Mouse (Mus musculus) midbrain, embryonic 15.5 days (tissue): ENCODE data around the gene Dlgap1. TPM values are rescaled to one million over a fixed set of nuclear protein-coding genes. Genes with fewer than 3 reads are reported as not detected.

Experiments used
- ATAC-seq: fragments of 200-750 bp; cut with Nextera tagmentation; replicated peaks from 2 replicates; pipeline ENCODE4 v1.8.0; 2017; ENCODE audit warnings: moderate TSS enrichment
- H3K27ac ChIP-seq: fragments of 300-500 bp; sonication (generic); 2 replicates; pipeline ENCODE4 v1.5.1; 2015; ENCODE audit warnings: mild to moderate bottlenecking, inconsistent platforms
- H3K27me3 ChIP-seq: fragments of 300-500 bp; sonication (generic); replicated peaks from 2 replicates; pipeline ENCODE4 v1.6.1; 2015; ENCODE audit warnings: inconsistent platforms
- H3K36me3 ChIP-seq: fragments of 300-500 bp; sonication (generic); replicated peaks from 2 replicates; pipeline ENCODE4 v1.6.1; 2015; ENCODE audit warnings: inconsistent platforms
- H3K4me1 ChIP-seq: fragments of 300-500 bp; sonication (generic); 2 replicates; pipeline ENCODE4 v1.6.1; 2015; ENCODE audit warnings: inconsistent platforms
- H3K4me2 ChIP-seq: fragments of 300-500 bp; sonication (generic); 2 replicates; pipeline ENCODE4 v1.6.1; 2015; ENCODE audit warnings: inconsistent platforms, mild to moderate bottlenecking, moderate library complexity
- H3K4me3 ChIP-seq: fragments of 300-500 bp; sonication (generic); 2 replicates; pipeline ENCODE4 v1.5.1; 2015; ENCODE audit warnings: mild to moderate bottlenecking, inconsistent platforms
- H3K9ac ChIP-seq: fragments of 300-500 bp; sonication (generic); 2 replicates; pipeline ENCODE4 v1.6.1; 2015; ENCODE audit warnings: mild to moderate bottlenecking, inconsistent platforms
- H3K9me3 ChIP-seq: fragments of 300-500 bp; sonication (generic); 2 replicates; pipeline ENCODE4 v1.6.1; 2016; ENCODE audit warnings: inconsistent platforms
- WGBS: fragments of 180-500 bp; shearing (Covaris S2); methylation state at CpG from one replicate; pipeline ENCODE4 v1.1.7; 2015; ENCODE audit warnings: mixed read lengths; 5-methylcytosine and 5-hydroxymethylcytosine counted together
- polyA plus RNA-seq: library from polyadenylated mRNA; unstranded; fragments of >200 nt; fragmentation: Nextera tagmentation; extraction: Ambion mirVana; gene quantifications from 2 replicates; pipeline ENCODE4 v1.2.1, GENCODE M21; 2015

Gene Dlgap1
- polyA plus RNA-seq, 1 experiment from 2014 or later = 28.4 TPM

GRCm38 (mm10) chr17:70437229-70437628 is 468.4 kb downstream of the Dlgap1 start:
- 72% methylated on average over 5 of the region's 5 CpGs for WGBS
- Histone ChIP-seq H3K9me3 (no peaks in the 10 kb centered on the region), H3K9ac (no peak overlapping the region), H3K27ac (no peak overlapping the region), H3K4me3 (no peak overlapping the region), H3K4me2 (no peak overlapping the region), H3K27me3 (no peaks in the 10 kb centered on the region), H3K4me1 (no peaks in the 10 kb centered on the region), H3K36me3 (no peaks in the 10 kb centered on the region)
- no peak for ATAC-seq

GRCm38 (mm10) chr17:70442976-70443375 is 474.1 kb downstream of the Dlgap1 start:
- Histone ChIP-seq H3K27ac (no peak overlapping the region), H3K36me3 (no peaks in the 10 kb centered on the region), H3K4me2 (no peak overlapping the region), H3K9me3 (no peaks in the 10 kb centered on the region), H3K27me3 (no peaks in the 10 kb centered on the region), H3K9ac (no peak overlapping the region), H3K4me3 (no peak overlapping the region), H3K4me1 (no peaks in the 10 kb centered on the region)
- WGBS = 87% methylated on average over 14 of the region's 14 CpGs
- no peak for ATAC-seq

GRCm38 (mm10) chr17:70446451-70446850 is 477.6 kb downstream of the Dlgap1 start:
- no peak overlapping the region for H3K4me2 ChIP-seq
- no peak for ATAC-seq
- H3K27ac ChIP-seq = no peak overlapping the region
- H3K27me3 ChIP-seq = no peaks in the 10 kb centered on the region
- no peaks in the 10 kb centered on the region for H3K4me1 ChIP-seq
- no peaks in the 10 kb centered on the region for H3K36me3 ChIP-seq
- H3K9ac ChIP-seq = no peak overlapping the region
- H3K4me3 ChIP-seq = no peak overlapping the region
- no peaks in the 10 kb centered on the region for H3K9me3 ChIP-seq
- WGBS = 82% methylated on average over 8 of the region's 8 CpGs

DNA sequence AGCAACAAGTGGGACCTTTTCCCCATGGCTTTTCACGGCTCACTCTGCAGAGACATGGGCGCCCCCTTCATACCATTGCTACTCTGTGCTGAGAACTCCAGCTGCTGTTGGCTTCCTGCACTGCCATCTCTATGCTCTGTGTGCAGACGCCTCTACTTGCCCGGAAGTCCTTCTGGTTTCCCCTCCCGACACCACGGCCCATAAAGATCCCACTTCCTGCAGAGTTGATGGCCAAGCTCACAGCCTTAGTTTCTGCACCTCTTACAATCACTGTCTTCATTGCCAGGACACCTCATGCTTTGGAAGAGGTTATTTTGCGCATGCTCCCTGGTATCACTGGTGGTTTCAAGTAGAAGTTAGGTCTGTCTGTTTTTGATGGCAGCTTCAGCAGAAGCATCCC is 486.2 kb downstream of the Dlgap1 start:
- Histone ChIP-seq H3K36me3 (no peaks in the 10 kb centered on the region), H3K4me1 (no peaks in the 10 kb centered on the region), H3K9ac (no peak overlapping the region), H3K4me3 (no peak overlapping the region), H3K9me3 (no peaks in the 10 kb centered on the region), H3K4me2 (no peak overlapping the region), H3K27ac (no peak overlapping the region), H3K27me3 (no peaks in the 10 kb centered on the region)
- ATAC-seq = no peak
- 97% methylated on average over 7 of the region's 7 CpGs for WGBS

DNA sequence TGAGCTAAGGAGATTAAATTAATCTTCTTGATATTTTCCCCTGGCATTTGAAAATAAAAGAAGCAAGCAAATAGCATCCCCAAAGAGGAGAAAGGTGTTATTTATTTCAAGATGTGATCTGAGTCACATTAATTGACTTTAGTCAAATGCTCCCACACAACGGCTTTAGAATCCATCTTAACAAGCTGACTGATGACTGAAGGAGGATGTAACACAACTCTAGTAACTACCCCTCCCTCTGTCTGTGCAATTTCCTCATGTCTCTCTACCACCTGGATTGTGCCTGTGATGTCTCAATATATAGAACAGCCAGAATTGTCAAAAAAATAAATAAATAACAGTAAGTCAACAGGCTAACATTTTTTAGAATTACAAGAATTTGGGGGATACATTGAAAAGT is 488.2 kb downstream of the Dlgap1 start:
- no peaks in the 10 kb centered on the region for H3K27me3 ChIP-seq
- no peak overlapping the region for H3K27ac ChIP-seq
- no peak overlapping the region for H3K9ac ChIP-seq
- 58% methylated on average over 1 of the region's 1 CpGs for WGBS
- H3K4me2 ChIP-seq = no peak overlapping the region
- no peak for ATAC-seq
- H3K4me1 ChIP-seq = no peaks in the 10 kb centered on the region
- H3K4me3 ChIP-seq = no peak overlapping the region
- no peaks in the 10 kb centered on the region for H3K9me3 ChIP-seq
- H3K36me3 ChIP-seq = no peaks in the 10 kb centered on the region

GRCm38 (mm10) chr17:70462231-70462630 is 493.4 kb downstream of the Dlgap1 start:
- no peak for ATAC-seq
- Histone ChIP-seq H3K36me3 (no peaks in the 10 kb centered on the region), H3K9me3 (no peaks in the 10 kb centered on the region), H3K4me1 (no peaks in the 10 kb centered on the region), H3K9ac (no peak overlapping the region), H3K27me3 (no peaks in the 10 kb centered on the region), H3K4me2 (no peak overlapping the region), H3K4me3 (no peak overlapping the region), H3K27ac (no peak overlapping the region)
- WGBS = 82% methylated on average over 8 of the region's 8 CpGs

- Histone ChIP-seq H3K36me3 (no peaks in the 10 kb centered on the region), H3K9ac (no peak overlapping the region), H3K4me2 (no peak overlapping the region), H3K4me3 (no peak overlapping the region), H3K27me3 (no peaks in the 10 kb centered on the region), H3K9me3 (no peaks in the 10 kb centered on the region), H3K27ac (no peak overlapping the region), H3K4me1 (no peaks in the 10 kb centered on the region)
- no peak for ATAC-seq
- WGBS = 81% methylated on average over 8 of the region's 8 CpGs
Observed at GRCm38 (mm10) chr17:70462771-70463491, 494.1 kb downstream of the Dlgap1 start.

DNA sequence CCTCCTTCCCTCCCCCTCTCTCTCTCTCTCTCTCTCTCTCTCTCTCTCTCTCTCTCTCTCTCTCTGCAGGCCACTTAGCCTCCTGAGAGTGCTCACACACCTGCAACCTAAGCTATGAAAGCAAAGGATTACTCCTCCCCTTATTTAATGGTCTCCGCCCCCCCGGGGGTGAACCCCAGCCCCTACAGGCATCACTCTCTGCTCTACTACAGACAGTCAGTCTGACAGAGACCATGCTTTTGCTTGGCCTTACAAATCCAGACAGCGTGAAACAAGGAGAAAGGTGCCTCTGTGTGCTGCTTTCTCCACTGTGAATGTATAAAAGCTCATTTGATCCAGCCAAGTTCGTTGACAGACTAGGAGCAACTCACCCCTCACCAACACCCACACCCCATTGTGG is 497.5 kb downstream of the Dlgap1 start:
- Histone ChIP-seq H3K4me1 (no peaks in the 10 kb centered on the region), H3K4me2 (no peak overlapping the region), H3K27me3 (no peaks in the 10 kb centered on the region), H3K27ac (no peak overlapping the region), H3K36me3 (no peaks in the 10 kb centered on the region), H3K9ac (no peak overlapping the region), H3K4me3 (no peak overlapping the region), H3K9me3 (no peaks in the 10 kb centered on the region)
- WGBS = 27% methylated on average over 4 of the region's 4 CpGs
- 0 out of 2 replicates have a peak, but pooled peaks have one; percentile 17 for ATAC-seq

GRCm38 (mm10) chr17:70470970-70471371 is 502.1 kb downstream of the Dlgap1 start:
- no peaks in the 10 kb centered on the region for H3K4me1 ChIP-seq
- H3K4me3 ChIP-seq = no peak overlapping the region
- no peaks in the 10 kb centered on the region for H3K27me3 ChIP-seq
- ATAC-seq = no peak
- no peak overlapping the region for H3K9ac ChIP-seq
- H3K27ac ChIP-seq = no peak overlapping the region
- no peak overlapping the region for H3K4me2 ChIP-seq
- no peaks in the 10 kb centered on the region for H3K9me3 ChIP-seq
- no peaks in the 10 kb centered on the region for H3K36me3 ChIP-seq
- WGBS = 78% methylated on average over 7 of the region's 7 CpGs

DNA sequence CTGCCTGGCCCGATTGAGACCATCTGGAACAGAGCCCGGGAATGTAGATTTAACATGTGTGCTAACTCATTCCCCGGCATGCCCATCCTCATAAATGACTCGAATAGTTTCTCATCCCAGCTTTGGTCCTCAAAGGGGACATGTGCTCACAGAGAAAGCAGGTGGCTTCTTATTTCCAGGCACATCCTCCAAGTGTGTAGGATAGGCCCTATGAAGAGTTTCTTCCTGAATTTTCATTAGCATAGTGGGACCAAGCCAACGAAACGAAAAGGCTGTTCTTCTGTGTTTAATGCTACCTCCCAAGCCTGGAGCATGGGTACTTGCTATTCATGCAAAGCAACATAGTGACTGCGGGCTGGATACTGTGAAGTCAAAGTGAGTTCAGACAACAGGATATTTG is 503.3 kb downstream of the Dlgap1 start:
- H3K4me3 ChIP-seq = no peak overlapping the region
- H3K36me3 ChIP-seq = no peaks in the 10 kb centered on the region
- H3K9me3 ChIP-seq = no peaks in the 10 kb centered on the region
- H3K27ac ChIP-seq = no peak overlapping the region
- H3K4me1 ChIP-seq = no peaks in the 10 kb centered on the region
- no peak overlapping the region for H3K9ac ChIP-seq
- ATAC-seq = no peak
- H3K4me2 ChIP-seq = no peak overlapping the region
- no peaks in the 10 kb centered on the region for H3K27me3 ChIP-seq
- WGBS = 90% methylated on average over 7 of the region's 7 CpGs

- Histone ChIP-seq H3K9ac (no peak overlapping the region), H3K4me2 (no peak overlapping the region), H3K4me1 (no peaks in the 10 kb centered on the region), H3K36me3 (no peaks in the 10 kb centered on the region), H3K27me3 (no peaks in the 10 kb centered on the region), H3K27ac (no peak overlapping the region), H3K4me3 (no peak overlapping the region), H3K9me3 (no peaks in the 10 kb centered on the region)
- ATAC-seq = no peak
- 88% methylated on average over 4 of the region's 4 CpGs for WGBS
Observed at GRCm38 (mm10) chr17:70473871-70474270, 505.0 kb downstream of the Dlgap1 start.

DNA sequence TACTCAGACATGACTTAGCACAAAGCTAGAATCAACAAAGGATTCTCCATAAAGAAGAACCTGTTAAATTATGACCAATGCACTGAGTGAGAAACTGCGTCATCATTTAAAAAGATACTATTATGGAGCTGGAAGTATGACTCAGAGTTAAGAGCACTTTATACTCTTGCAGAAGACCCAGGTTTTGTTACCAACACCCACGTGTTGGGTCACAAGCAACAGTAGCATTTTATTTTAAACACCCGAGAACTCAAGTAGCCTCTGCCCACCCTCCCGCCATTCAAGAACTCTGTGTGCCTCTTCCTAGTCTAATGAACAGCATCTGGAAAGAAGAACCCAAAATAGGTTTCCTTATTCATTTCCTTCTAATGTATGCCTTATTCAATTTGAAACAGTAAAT is 514.8 kb downstream of the Dlgap1 start:
- no peak overlapping the region for H3K4me2 ChIP-seq
- no peak overlapping the region for H3K27ac ChIP-seq
- no peaks in the 10 kb centered on the region for H3K36me3 ChIP-seq
- 86% methylated on average over 4 of the region's 4 CpGs for WGBS
- H3K4me3 ChIP-seq = no peak overlapping the region
- ATAC-seq = no peak
- 0 out of 2 replicates have a peak, but pooled peaks cover 2% of the 10 kb centered on the region for H3K4me1 ChIP-seq
- H3K9ac ChIP-seq = no peak overlapping the region
- no peaks in the 10 kb centered on the region for H3K9me3 ChIP-seq
- H3K27me3 ChIP-seq = no peaks in the 10 kb centered on the region

- 89% methylated on average over 4 of the region's 4 CpGs for WGBS
- H3K27me3 ChIP-seq = no peaks in the 10 kb centered on the region
- H3K36me3 ChIP-seq = no peaks in the 10 kb centered on the region
- H3K4me2 ChIP-seq = no peak overlapping the region
- no peak for ATAC-seq
- no peaks in the 10 kb centered on the region for H3K9me3 ChIP-seq
- no peak overlapping the region for H3K27ac ChIP-seq
- no peak overlapping the region for H3K9ac ChIP-seq
- H3K4me3 ChIP-seq = no peak overlapping the region
- 0 out of 2 replicates have a peak, but pooled peaks cover 2% of the 10 kb centered on the region for H3K4me1 ChIP-seq
Observed at GRCm38 (mm10) chr17:70485668-70486067, 516.8 kb downstream of the Dlgap1 start.
